Mouse (Mus musculus) intestine, embryonic 15.5 days (tissue): ENCODE measurements around the gene Unc13a. TPM values are rescaled to one million over a fixed set of nuclear protein-coding genes. Genes with fewer than 3 reads are reported as not detected.

Experiments used
- ATAC-seq: fragments of 200-750 bp; cut with Nextera tagmentation; 2 replicates; pipeline ENCODE4 v1.8.0; 2017; ENCODE audit warnings: moderate TSS enrichment, moderate library complexity
- H3K27ac ChIP-seq: fragments of 300-500 bp; sonication (generic); 2 replicates; pipeline ENCODE4 v1.5.1; 2015; ENCODE audit warnings: mild to moderate bottlenecking, inconsistent platforms
- H3K27me3 ChIP-seq: fragments of 300-500 bp; sonication (generic); replicated peaks from 2 replicates; pipeline ENCODE4 v1.6.1; 2015; ENCODE audit warnings: inconsistent platforms
- H3K36me3 ChIP-seq: fragments of 300-500 bp; sonication (generic); 2 replicates; pipeline ENCODE4 v1.6.1; 2015; ENCODE audit warnings: inconsistent platforms
- H3K4me1 ChIP-seq: fragments of 300-500 bp; sonication (generic); replicated peaks from 2 replicates; pipeline ENCODE4 v1.6.1; 2015; ENCODE audit warnings: inconsistent platforms
- H3K4me2 ChIP-seq: fragments of 300-500 bp; sonication (generic); replicated peaks from 2 replicates; pipeline ENCODE4 v1.6.1; 2015; ENCODE audit warnings: mild to moderate bottlenecking, inconsistent platforms
- H3K4me3 ChIP-seq: fragments of 300-500 bp; sonication (generic); replicated peaks from 2 replicates; pipeline ENCODE4 v1.5.1; 2015; ENCODE audit warnings: inconsistent platforms
- H3K9ac ChIP-seq: fragments of 300-500 bp; sonication (generic); 2 replicates; pipeline ENCODE4 v1.6.1; 2015; ENCODE audit warnings: inconsistent platforms
- H3K9me3 ChIP-seq: fragments of 300-500 bp; sonication (generic); 2 replicates; pipeline ENCODE4 v1.6.1; 2016; ENCODE audit warnings: inconsistent platforms
- WGBS: fragments of 180-500 bp; shearing (Covaris S2); methylation state at CpG from one replicate; pipeline ENCODE4 v1.1.7; 2015; 5-methylcytosine and 5-hydroxymethylcytosine counted together
- polyA plus RNA-seq: library from polyadenylated mRNA; unstranded; fragments of >200 nt; fragmentation: Nextera tagmentation; extraction: Ambion mirVana; gene quantifications from 2 replicates; pipeline ENCODE4 v1.2.1, GENCODE M21; 2015

Unc13a gene
- polyA plus RNA-seq, 1 experiment from 2014 or later = 1.3 TPM

DNA sequence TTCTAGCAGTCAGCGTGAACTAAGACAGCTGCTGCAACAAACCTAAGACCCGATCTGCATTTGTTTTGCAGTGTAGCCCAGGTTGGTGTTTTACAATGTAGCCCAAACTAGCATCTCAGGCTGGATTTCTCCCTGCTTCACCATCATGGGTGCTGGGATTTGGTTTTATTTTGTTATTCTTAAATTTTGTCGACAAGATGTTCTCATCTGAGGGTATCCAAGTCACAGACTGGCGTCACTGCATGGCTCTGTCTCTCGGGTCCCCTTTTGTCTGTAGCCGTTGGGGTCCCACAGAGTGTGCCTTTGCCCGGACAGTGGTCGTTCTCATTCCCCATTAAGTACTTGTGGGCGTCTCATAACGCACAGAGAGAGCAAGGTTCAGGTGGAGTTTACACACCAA, 13.1 kb upstream of the Unc13a start:
- H3K9ac ChIP-seq = no peak overlapping the region
- H3K9me3 ChIP-seq = no peaks in the 10 kb centered on the region
- H3K4me1 ChIP-seq = peaks cover 31% of the 10 kb centered on the region
- H3K4me3 ChIP-seq = no peak overlapping the region
- no peaks in the 10 kb centered on the region for H3K36me3 ChIP-seq
- peaks cover 95% of the 10 kb centered on the region for H3K27me3 ChIP-seq
- 24% methylated on average over 10 of the region's 10 CpGs for WGBS
- no peak overlapping the region for H3K4me2 ChIP-seq
- no peak overlapping the region for H3K27ac ChIP-seq
- ATAC-seq = no peak

- Histone ChIP-seq H3K4me1 (peaks cover 33% of the 10 kb centered on the region), H3K27ac (no peak overlapping the region), H3K4me2 (no peak overlapping the region), H3K4me3 (no peak overlapping the region), H3K9ac (no peak overlapping the region), H3K27me3 (peaks cover 92% of the 10 kb centered on the region), H3K36me3 (no peaks in the 10 kb centered on the region), H3K9me3 (no peaks in the 10 kb centered on the region)
- ATAC-seq = no peak
- WGBS = 70% methylated on average over 12 of the region's 12 CpGs
Measured at GRCm38 (mm10) chr8:71682832-71683231, 11.3 kb upstream of the Unc13a start.

DNA sequence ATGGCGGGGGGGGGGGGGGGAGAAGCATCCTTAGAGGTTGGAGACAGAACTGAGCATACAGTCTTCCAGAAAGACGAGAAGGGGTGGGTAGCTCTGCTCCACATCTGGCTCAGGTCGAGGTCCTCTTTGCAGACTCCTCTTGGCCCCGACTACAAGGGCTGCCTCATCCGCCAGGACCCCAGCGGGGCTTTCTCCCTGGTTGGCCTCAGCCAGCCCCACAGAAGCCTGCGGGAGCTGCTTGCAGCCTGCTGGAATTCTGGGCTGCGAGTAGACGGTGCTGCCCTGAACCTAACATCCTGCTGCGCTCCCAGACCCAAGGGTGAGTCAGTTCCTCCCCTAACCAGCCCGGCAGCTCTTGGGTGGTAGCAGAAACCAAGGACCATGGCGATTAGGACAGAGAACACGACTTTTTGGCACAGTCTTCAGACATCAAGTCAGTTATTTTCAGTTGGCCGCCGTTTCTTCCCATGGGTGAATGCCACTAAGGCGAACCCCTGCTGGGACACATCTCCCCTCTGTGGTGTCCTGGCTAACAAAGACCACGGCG, 9.9 kb upstream of the Unc13a start:
- ATAC-seq = no peak
- WGBS = 27% methylated on average over 18 of the region's 18 CpGs
- peaks cover 78% of the 10 kb centered on the region for H3K27me3 ChIP-seq
- no peak overlapping the region for H3K4me3 ChIP-seq
- no peak overlapping the region for H3K27ac ChIP-seq
- peaks cover 28% of the 10 kb centered on the region for H3K4me1 ChIP-seq
- no peaks in the 10 kb centered on the region for H3K36me3 ChIP-seq
- no peaks in the 10 kb centered on the region for H3K9me3 ChIP-seq
- H3K9ac ChIP-seq = no peak overlapping the region
- no peak overlapping the region for H3K4me2 ChIP-seq

DNA sequence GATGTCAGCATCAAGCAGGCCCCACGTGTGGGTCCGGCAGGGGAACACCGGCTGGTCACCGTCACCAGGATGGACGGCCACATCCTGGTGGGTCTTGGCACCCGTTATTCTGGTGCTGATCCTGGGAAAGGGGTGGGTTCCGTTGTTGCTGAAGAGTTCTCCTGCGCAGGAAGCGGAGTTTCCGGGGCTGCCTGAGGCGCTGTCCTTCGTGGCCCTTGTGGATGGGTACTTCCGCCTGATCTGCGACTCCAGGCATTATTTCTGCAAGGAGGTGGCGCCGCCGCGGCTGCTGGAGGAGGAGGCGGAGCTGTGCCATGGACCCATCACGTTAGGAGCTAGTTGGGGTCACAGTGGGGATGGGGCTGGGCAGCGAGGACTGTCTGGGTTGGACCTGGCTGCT, 8.9 kb upstream of the Unc13a start:
- peaks cover 25% of the 10 kb centered on the region for H3K4me1 ChIP-seq
- 0 out of 2 replicates have a peak overlapping the region, but pooled peaks have one; percentile 6 for H3K4me3 ChIP-seq
- peak overlapping the region; percentile 37; the same call in 1 of the 2 replicates for H3K4me2 ChIP-seq
- no peak overlapping the region for H3K9ac ChIP-seq
- H3K36me3 ChIP-seq = no peaks in the 10 kb centered on the region
- WGBS = 20% methylated on average over 21 of the region's 21 CpGs
- H3K9me3 ChIP-seq = no peaks in the 10 kb centered on the region
- no peak for ATAC-seq
- H3K27ac ChIP-seq = no peak overlapping the region
- H3K27me3 ChIP-seq = peaks cover 68% of the 10 kb centered on the region

- H3K4me1 ChIP-seq = peaks cover 25% of the 10 kb centered on the region
- H3K27me3 ChIP-seq = peaks cover 60% of the 10 kb centered on the region
- no peak overlapping the region for H3K27ac ChIP-seq
- no peaks in the 10 kb centered on the region for H3K36me3 ChIP-seq
- peak overlapping the region; percentile 26 for H3K9ac ChIP-seq
- 7% methylated on average over 46 of the region's 46 CpGs for WGBS
- H3K4me3 ChIP-seq = peak overlapping the region; percentile 30
- no peak for ATAC-seq
- peak overlapping the region; percentile 68 for H3K4me2 ChIP-seq
- H3K9me3 ChIP-seq = no peaks in the 10 kb centered on the region
Measured at GRCm38 (mm10) chr8:71679550-71680168, 8.1 kb upstream of the Unc13a start.

GRCm38 (mm10) chr8:71679116-71679515, 7.6 kb upstream of the Unc13a start:
- Histone ChIP-seq H3K27ac (no peak overlapping the region), H3K4me3 (peak overlapping the region; percentile 30), H3K4me2 (peak overlapping the region; percentile 68), H3K27me3 (peaks cover 55% of the 10 kb centered on the region), H3K36me3 (no peaks in the 10 kb centered on the region), H3K9me3 (no peaks in the 10 kb centered on the region), H3K4me1 (peaks cover 25% of the 10 kb centered on the region), H3K9ac (peak overlapping the region; percentile 26; the same call in 1 of the 2 replicates)
- no peak for ATAC-seq
- WGBS = 27% methylated on average over 16 of the region's 16 CpGs

DNA sequence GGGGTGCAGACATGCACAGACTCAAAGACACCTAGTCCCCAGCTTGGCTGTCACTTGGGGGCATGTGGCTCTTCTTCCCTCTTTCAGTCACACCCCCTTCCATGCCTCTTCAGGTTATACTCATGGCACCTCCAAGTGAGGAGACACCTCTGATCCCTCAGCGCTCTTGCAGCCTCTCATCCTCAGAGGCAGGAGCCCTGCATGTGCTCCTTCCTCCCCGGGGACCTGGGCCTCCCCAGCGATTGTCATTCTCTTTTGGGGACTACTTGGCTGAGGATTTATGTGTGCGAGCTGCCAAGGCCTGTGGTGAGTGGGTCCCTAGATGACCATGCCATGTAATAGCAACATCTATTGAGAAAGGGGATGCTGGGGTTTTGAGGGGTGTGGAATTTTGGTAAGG, 6.7 kb upstream of the Unc13a start:
- peaks cover 46% of the 10 kb centered on the region for H3K27me3 ChIP-seq
- 75% methylated on average over 4 of the region's 4 CpGs for WGBS
- H3K36me3 ChIP-seq = no peaks in the 10 kb centered on the region

GRCm38 (mm10) chr8:71677555-71677954, 6.0 kb upstream of the Unc13a start:
- Histone ChIP-seq H3K4me3 (no peak overlapping the region), H3K27ac (no peak overlapping the region), H3K27me3 (peaks cover 39% of the 10 kb centered on the region), H3K4me1 (peaks cover 25% of the 10 kb centered on the region), H3K4me2 (peak overlapping the region; percentile 87), H3K9ac (no peak overlapping the region), H3K9me3 (no peaks in the 10 kb centered on the region), H3K36me3 (no peaks in the 10 kb centered on the region)
- ATAC-seq = no peak

More for the DNA sequence above, 6.7 kb upstream of the Unc13a start:
- ATAC-seq = no peak
- Histone ChIP-seq H3K4me1 (peaks cover 25% of the 10 kb centered on the region), H3K9ac (no peak overlapping the region), H3K4me2 (no peak overlapping the region), H3K9me3 (no peaks in the 10 kb centered on the region), H3K4me3 (no peak overlapping the region), H3K27ac (no peak overlapping the region)

DNA sequence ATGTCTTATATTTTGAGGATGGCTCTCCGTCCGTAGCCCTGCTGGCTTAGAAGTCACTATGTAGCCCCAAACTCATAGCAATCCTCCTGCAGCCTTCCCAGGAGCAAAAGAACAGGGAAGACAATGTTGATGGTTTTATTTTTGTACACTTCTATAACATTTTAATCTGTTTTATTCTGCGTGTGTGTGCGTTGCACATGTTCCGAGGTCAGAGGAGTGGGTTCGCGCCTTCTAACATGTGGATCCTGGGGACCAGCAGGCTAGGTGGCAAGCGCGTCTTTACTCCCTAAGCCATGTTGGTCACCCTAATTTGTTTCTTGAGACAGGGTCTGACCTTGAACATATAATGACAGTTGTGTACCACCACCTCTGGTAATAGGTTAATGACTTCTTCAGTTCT, 5.2 kb upstream of the Unc13a start:
- no peaks in the 10 kb centered on the region for H3K9me3 ChIP-seq
- no peaks in the 10 kb centered on the region for H3K36me3 ChIP-seq
- peak overlapping the region; percentile 87 for H3K4me2 ChIP-seq
- WGBS = 55% methylated on average over 9 of the region's 9 CpGs
- peak overlapping the region; percentile 81 for H3K9ac ChIP-seq
- H3K4me1 ChIP-seq = peaks cover 25% of the 10 kb centered on the region
- peak overlapping the region; percentile 69 for H3K4me3 ChIP-seq
- ATAC-seq = no peak
- peak overlapping the region; percentile 86 for H3K27ac ChIP-seq
- peaks cover 32% of the 10 kb centered on the region for H3K27me3 ChIP-seq

- peak within 1 kb of the TSS; percentile 69 for H3K4me3 ChIP-seq
- peak within 1 kb of the TSS; percentile 86 for H3K27ac ChIP-seq
- H3K4me1 ChIP-seq = peaks cover 26% of the 10 kb centered on the region
- peak; percentile 65 for ATAC-seq
- peak within 1 kb of the TSS; percentile 87 for H3K4me2 ChIP-seq
- no peaks in the 10 kb centered on the region for H3K36me3 ChIP-seq
- WGBS = 2% methylated on average over 40 of the region's 40 CpGs
- H3K9me3 ChIP-seq = no peaks in the 10 kb centered on the region
- peak within 1 kb of the TSS; percentile 81 for H3K9ac ChIP-seq
- H3K27me3 ChIP-seq = peaks cover 26% of the 10 kb centered on the region
Measured at GRCm38 (mm10) chr8:71676020-71676741, 4.6 kb upstream of the Unc13a start, which contains the start of gene Jak3. Jak3 (plus strand) TSS chr8:71676296.

DNA sequence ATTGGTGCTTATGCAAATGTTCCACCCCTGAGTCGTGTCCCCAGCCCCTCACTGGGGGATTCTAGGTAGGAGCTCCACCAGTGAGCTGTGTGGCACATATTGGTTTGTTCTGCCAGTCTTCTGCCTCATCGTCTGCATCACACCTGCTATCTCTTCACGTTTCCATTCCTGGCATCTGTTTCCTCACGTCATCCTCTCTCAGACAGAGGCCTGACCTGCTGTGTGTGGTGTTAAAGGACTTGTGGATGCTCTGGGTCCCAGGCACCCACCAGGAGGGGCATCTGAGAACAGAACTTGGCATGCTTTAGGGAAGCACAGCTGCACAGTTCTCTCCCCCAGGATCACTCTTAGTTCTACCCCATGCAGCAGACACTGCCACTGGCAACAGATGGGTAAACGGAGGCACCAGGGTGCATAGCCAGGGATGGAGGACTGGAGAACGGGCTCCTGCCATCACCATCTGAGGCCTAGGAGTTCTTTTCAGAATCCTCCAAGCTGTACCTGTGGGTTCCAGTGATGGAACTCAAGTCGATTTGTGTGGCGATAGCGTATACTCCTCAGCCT, 4.0 kb upstream of the Unc13a start:
- H3K27ac ChIP-seq = peak overlapping the region; percentile 86
- WGBS = 38% methylated on average over 9 of the region's 9 CpGs
- H3K36me3 ChIP-seq = no peaks in the 10 kb centered on the region
- H3K9me3 ChIP-seq = no peaks in the 10 kb centered on the region
- H3K27me3 ChIP-seq = peaks cover 24% of the 10 kb centered on the region
- H3K4me2 ChIP-seq = peak overlapping the region; percentile 87
- H3K4me3 ChIP-seq = peak overlapping the region; percentile 69
- H3K9ac ChIP-seq = peak overlapping the region; percentile 81; the same call in 1 of the 2 replicates
- no peak for ATAC-seq
- peaks cover 29% of the 10 kb centered on the region for H3K4me1 ChIP-seq

DNA sequence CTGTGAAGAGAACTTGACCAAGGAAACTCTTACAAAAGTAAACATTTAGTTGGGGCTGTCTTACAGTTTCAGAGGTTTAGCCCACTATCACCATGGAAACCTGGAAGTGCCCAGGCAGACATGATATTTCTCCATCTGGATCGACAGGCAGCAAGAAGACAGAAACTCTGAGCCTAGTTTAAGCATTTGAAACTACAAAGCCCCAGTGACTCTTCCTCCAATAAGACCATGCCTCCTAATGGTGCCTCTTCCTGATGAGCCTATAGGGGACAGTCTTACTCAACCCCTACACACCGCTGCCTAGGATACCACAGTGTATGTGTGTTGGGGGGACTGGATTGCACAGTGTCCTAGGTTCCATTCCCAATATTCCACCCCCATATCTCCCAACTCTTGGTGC, 2.5 kb upstream of the Unc13a start:
- H3K27ac ChIP-seq = no peak overlapping the region
- H3K9ac ChIP-seq = no peak overlapping the region
- no peaks in the 10 kb centered on the region for H3K9me3 ChIP-seq
- H3K4me2 ChIP-seq = no peak overlapping the region
- no peak overlapping the region for H3K4me3 ChIP-seq
- H3K27me3 ChIP-seq = peaks cover 17% of the 10 kb centered on the region
- ATAC-seq = no peak
- no peaks in the 10 kb centered on the region for H3K36me3 ChIP-seq
- peaks cover 22% of the 10 kb centered on the region for H3K4me1 ChIP-seq
- WGBS = 51% methylated on average over 2 of the region's 2 CpGs
